Mouse (Mus musculus): Measurements from ENCODE around the gene Zc3h12d. TPM values are rescaled to one million over a fixed set of nuclear protein-coding genes. Genes with fewer than 3 reads are reported as not detected.
"Not testable (repeated sequence)": the region's sequence is repeated elsewhere in the genome, so short reads cannot be mapped to it uniquely, and the experiment has no call there.

The Zc3h12d gene
- total RNA-seq, 2 experiments from 2014 or later, result 0.11 TPM; not detected in 1

GRCm38 (mm10) chr10:7870571-7871315, 38.5 kb downstream of the Zc3h12d start:
- DNase-seq (ENCODE audit: low spot score), result peak; percentile 47

GRCm38 (mm10) chr10:7871381-7872020, 39.2 kb downstream of the Zc3h12d start:
- DNase-seq (ENCODE audit: low spot score), result no peak

- no peak for DNase-seq (ENCODE audit: low spot score)
Observed at GRCm38 (mm10) chr10:7874194-7874593, 41.9 kb downstream of the Zc3h12d start.

GRCm38 (mm10) chr10:7880283-7880682, 48.0 kb downstream of the Zc3h12d start:
- not testable (repeated sequence) for DNase-seq (ENCODE audit: low spot score)

GRCm38 (mm10) chr10:7881971-7882370, 49.7 kb downstream of the Zc3h12d start:
- no peak for DNase-seq (ENCODE audit: low spot score)

GRCm38 (mm10) chr10:7883524-7883923, 51.3 kb downstream of the Zc3h12d start:
- peak; percentile 76 for DNase-seq (ENCODE audit: low spot score)

GRCm38 (mm10) chr10:7888256-7888868, 56.1 kb downstream of the Zc3h12d start:
- DNase-seq (ENCODE audit: low spot score), result no peak

GRCm38 (mm10) chr10:7900719-7901627, 68.7 kb downstream of the Zc3h12d start:
- no peak for DNase-seq (ENCODE audit: low spot score)

- DNase-seq (ENCODE audit: low spot score), result no peak
Observed at GRCm38 (mm10) chr10:7904157-7904556, 71.9 kb downstream of the Zc3h12d start.

- DNase-seq (ENCODE audit: low spot score), result no peak
Observed at GRCm38 (mm10) chr10:7907151-7907550, 74.9 kb downstream of the Zc3h12d start.

- no peak for DNase-seq (ENCODE audit: low spot score)
Observed at GRCm38 (mm10) chr10:7911268-7911667, 79.0 kb downstream of the Zc3h12d start.

Small RNA genes lying within 50 kb of the gene (microRNA-seq; reads per million reads assigned to microRNA genes)
- gene Mir5104, result not detected

Other genes starting within 250 kb of the Zc3h12d start
- 1 to 10 TPM; 1.6 to 1.7 TPM for gene Lrp11, start 242.7 kb upstream of the Zc3h12d start, total RNA-seq (2021)
- 1 to 10 TPM; 5.8 TPM for gene Nup43, start 165.0 kb upstream of the Zc3h12d start, total RNA-seq (2021)
- 100 to 1,000 TPM; 107 to 120 TPM for gene Pcmt1, start 151.3 kb upstream of the Zc3h12d start, total RNA-seq (2021)
- gene Lats1, start 151.3 kb upstream of the Zc3h12d start, total RNA-seq (2021), result 10 to 100 TPM in 1 of 2 experiments, 1 to 10 TPM in 1; 8.3 to 11.1 TPM
- 10 to 100 TPM; 11.8 to 13.9 TPM for gene Katna1, start 106.5 kb upstream of the Zc3h12d start, total RNA-seq (2021)
- gene Ginm1, start 39.6 kb upstream of the Zc3h12d start, total RNA-seq (2021), result 100 to 1,000 TPM; 101 to 102 TPM
- gene Ppil4, start 39.6 kb upstream of the Zc3h12d start, total RNA-seq (2021), result 10 to 100 TPM; 10.5 to 11.9 TPM
- 100 to 1,000 TPM; 102 to 113 TPM for gene Tab2, start 123.8 kb downstream of the Zc3h12d start, total RNA-seq (2021)